Mouse (Mus musculus) forebrain, embryonic 16.5 days (tissue): ENCODE measurements around the gene Vps26c. TPM values are rescaled to one million over a fixed set of nuclear protein-coding genes. Genes with fewer than 3 reads are reported as not detected.

Experiments
- ATAC-seq: fragments of 200-750 bp; cut with Nextera tagmentation; 2 replicates; pipeline ENCODE4 v1.8.0; 2017; ENCODE audit warnings: mild to moderate bottlenecking, moderate library complexity
- H3K27ac ChIP-seq: fragments of 300-500 bp; sonication (generic); 2 replicates; pipeline ENCODE4 v1.5.1; 2014; ENCODE audit warnings: low read length, control low read depth
- H3K27me3 ChIP-seq: fragments of 300-500 bp; sonication (generic); replicated peaks from 2 replicates; pipeline ENCODE4 v1.6.1; 2014; ENCODE audit warnings: low read length; ENCODE audit not compliant: control insufficient read depth, insufficient read depth
- H3K36me3 ChIP-seq: fragments of 300-500 bp; sonication (generic); 2 replicates; pipeline ENCODE4 v1.6.1; 2014; ENCODE audit not compliant: control insufficient read depth, insufficient read depth
- H3K4me1 ChIP-seq: fragments of 300-500 bp; sonication (generic); replicated peaks from 2 replicates; pipeline ENCODE4 v1.6.1; 2014; ENCODE audit warnings: low read length; ENCODE audit not compliant: control insufficient read depth, insufficient read depth
- H3K4me2 ChIP-seq: fragments of 300-500 bp; sonication (generic); 2 replicates; pipeline ENCODE4 v1.6.1; 2014; ENCODE audit warnings: mild to moderate bottlenecking, low read length, control low read depth
- H3K4me3 ChIP-seq: fragments of 300-500 bp; sonication (generic); replicated peaks from 2 replicates; pipeline ENCODE4 v1.5.1; 2014; ENCODE audit warnings: mild to moderate bottlenecking, low read length, control low read depth
- H3K9ac ChIP-seq: fragments of 300-500 bp; sonication (generic); replicated peaks from 2 replicates; pipeline ENCODE4 v1.6.1; 2014; ENCODE audit warnings: low read depth, low read length, control low read depth
- H3K9me3 ChIP-seq: fragments of 300-500 bp; sonication (generic); 2 replicates; pipeline ENCODE4 v1.6.1; 2016; ENCODE audit warnings: low read length; ENCODE audit not compliant: control insufficient read depth
- WGBS: fragments of 180-500 bp; shearing (Covaris S2); extraction: QIAGEN DNeasy Blood & Tissue Kit; methylation state at CpG from one replicate; pipeline ENCODE4 v1.1.7; 2014; 5-methylcytosine and 5-hydroxymethylcytosine counted together
- polyA plus RNA-seq: library from polyadenylated mRNA; unstranded; fragments of >200 nt; fragmentation: Nextera tagmentation; extraction: Ambion mirVana; gene quantifications from 2 replicates; pipeline ENCODE4 v1.2.1, GENCODE M21; 2015

The Vps26c gene
- polyA plus RNA-seq, 1 experiment from 2014 or later = 85.1 TPM

DNA sequence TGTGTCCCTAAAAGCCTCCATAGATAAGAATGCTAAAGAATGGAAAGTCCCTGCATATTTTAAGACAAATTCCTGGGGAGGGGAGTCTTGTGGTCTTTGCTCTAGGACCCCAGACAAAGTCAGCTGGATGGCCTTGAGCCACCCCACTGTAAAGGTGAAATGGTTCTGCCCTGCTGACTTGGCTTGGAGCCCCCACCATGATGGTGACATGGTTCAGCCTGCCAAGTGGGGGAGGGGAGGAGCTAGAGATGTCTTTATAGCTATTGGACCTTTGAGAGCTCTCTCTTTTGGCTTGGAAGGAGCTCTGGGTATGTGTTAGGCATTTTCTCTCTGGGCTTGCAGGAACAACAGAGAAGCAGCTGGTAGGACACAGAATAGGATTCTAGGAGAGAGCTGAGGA lies 25.3 kb upstream of the Vps26c start:
- no peak for ATAC-seq
- Histone ChIP-seq H3K9ac (no peak overlapping the region), H3K4me3 (no peak overlapping the region), H3K9me3 (peaks cover 4% of the 10 kb centered on the region; the same call in 1 of the 2 replicates), H3K36me3 (no peaks in the 10 kb centered on the region), H3K27ac (no peak overlapping the region), H3K4me2 (no peak overlapping the region), H3K27me3 (no peaks in the 10 kb centered on the region), H3K4me1 (no peaks in the 10 kb centered on the region)

DNA sequence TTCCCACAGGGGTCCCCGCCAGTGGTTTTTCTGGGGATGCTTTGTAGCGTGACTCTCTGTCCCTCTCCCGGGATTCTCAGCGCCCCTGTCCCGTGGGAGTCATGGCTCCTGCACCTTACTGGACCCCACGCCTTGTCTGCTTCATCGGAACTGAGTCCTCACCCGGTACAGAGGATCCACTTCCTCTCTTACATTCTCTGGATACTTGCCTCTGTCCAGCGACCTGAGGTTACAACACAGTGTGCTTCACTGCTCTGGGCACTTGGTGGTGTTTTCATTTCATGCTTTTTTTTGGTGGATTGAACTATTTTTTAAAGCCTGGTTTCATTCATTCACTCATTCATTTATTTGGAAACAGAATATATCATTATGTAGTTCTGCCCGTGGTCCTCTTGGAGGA lies 23.2 kb upstream of the Vps26c start:
- WGBS = 81% methylated on average over 10 of the region's 10 CpGs
- Histone ChIP-seq H3K4me2 (no peak overlapping the region), H3K27me3 (no peaks in the 10 kb centered on the region), H3K9ac (no peak overlapping the region), H3K27ac (no peak overlapping the region), H3K36me3 (no peaks in the 10 kb centered on the region), H3K9me3 (peaks cover 4% of the 10 kb centered on the region; the same call in 1 of the 2 replicates), H3K4me3 (no peak overlapping the region), H3K4me1 (no peaks in the 10 kb centered on the region)
- ATAC-seq = no peak

DNA sequence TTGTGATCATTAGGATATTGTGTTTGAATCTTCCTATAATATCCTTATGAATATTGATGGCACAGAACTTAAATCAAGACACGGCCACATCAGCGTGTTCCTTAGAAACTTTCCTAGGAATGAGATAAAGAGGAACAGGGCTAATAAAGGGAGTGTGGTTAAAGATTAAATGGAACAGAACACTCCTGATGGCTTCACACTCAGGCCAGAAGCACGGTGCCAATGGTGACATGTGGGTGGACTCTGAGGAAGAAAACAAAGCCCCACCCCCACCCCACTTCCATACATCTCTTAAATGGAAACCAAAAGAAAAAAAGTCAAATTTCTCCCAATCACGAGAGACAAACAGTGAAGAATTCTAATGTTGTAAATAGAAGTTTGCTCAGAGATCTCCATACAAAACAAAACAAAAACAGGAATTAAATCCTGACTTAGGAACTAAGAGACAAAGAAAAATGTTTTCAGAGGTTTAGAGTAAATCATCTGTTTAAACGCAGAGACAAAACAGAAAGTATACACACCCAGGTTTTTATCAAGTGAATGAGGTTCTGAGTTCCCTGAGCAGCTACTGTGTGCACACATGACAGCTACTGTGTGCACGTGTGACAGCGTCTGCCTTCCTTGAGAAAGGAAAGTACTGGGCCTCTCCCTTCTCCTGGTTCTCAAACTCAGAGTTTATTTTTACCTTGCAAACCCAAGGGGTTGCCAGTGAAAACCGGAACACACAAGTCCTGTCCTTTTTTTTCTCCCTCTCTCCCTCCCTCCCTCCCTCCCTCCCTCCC lies 19.3 kb upstream of the Vps26c start:
- 63% methylated on average over 8 of the region's 8 CpGs for WGBS
- ATAC-seq = no peak
- H3K4me3 ChIP-seq = no peak overlapping the region
- H3K9ac ChIP-seq = no peak overlapping the region
- H3K27me3 ChIP-seq = no peaks in the 10 kb centered on the region
- H3K4me2 ChIP-seq = no peak overlapping the region
- H3K4me1 ChIP-seq = no peaks in the 10 kb centered on the region
- H3K36me3 ChIP-seq = no peaks in the 10 kb centered on the region
- H3K27ac ChIP-seq = no peak overlapping the region
- no peaks in the 10 kb centered on the region for H3K9me3 ChIP-seq

DNA sequence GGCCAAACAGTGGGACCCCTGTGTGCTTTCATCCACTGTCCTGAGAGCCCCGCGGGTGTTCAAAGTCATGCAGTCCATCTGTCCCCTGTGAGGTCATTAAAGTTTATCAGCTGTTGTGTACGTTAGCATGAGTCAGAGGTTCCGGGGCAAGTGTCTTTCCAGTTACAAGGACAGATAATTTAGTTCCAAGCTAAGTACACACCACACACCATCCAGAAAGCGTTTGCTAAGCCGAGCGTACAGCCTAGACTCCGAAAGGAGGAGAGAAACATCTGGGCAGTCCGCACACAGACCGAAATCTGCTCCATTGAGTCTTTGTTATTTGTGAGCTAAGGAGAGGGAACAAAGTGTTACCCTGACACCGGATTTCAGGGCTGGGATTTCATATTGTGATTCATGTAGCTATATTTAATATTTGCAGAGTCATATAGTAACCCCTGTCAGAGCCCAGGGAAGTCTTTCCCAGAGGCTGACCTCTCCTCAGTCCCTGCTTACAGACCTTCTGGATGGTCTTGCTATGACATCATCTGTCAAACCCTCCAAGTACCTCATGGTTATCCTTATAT lies 18.0 kb upstream of the Vps26c start:
- no peaks in the 10 kb centered on the region for H3K4me1 ChIP-seq
- WGBS = 73% methylated on average over 11 of the region's 11 CpGs
- H3K9me3 ChIP-seq = no peaks in the 10 kb centered on the region
- ATAC-seq = no peak
- no peak overlapping the region for H3K27ac ChIP-seq
- no peaks in the 10 kb centered on the region for H3K36me3 ChIP-seq
- H3K9ac ChIP-seq = no peak overlapping the region
- H3K4me3 ChIP-seq = no peak overlapping the region
- H3K4me2 ChIP-seq = no peak overlapping the region
- H3K27me3 ChIP-seq = no peaks in the 10 kb centered on the region

DNA sequence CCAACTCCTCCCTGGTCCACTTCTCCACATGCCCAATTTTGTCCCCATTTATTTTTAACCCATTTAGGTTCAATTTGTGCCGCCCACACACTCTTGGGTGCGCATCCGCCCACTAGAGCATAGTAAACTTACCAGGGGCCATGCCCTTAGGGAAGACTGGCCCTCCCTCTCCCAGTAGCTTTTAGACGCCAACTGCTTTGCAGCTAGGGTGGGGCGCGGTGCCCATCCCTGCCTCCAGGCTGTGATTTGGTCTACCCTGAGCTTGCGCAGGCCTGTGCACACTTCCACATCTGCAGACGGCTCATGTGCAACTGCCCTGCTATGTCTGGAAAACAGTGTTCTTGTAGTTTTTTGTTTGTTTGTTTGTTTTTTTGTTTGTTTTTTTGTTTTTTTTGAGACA lies 16.3 kb upstream of the Vps26c start:
- 94% methylated on average over 8 of the region's 8 CpGs for WGBS
- H3K36me3 ChIP-seq = no peaks in the 10 kb centered on the region
- H3K27ac ChIP-seq = no peak overlapping the region
- H3K4me3 ChIP-seq = no peak overlapping the region
- no peak for ATAC-seq
- H3K4me2 ChIP-seq = no peak overlapping the region
- no peaks in the 10 kb centered on the region for H3K9me3 ChIP-seq
- H3K4me1 ChIP-seq = no peaks in the 10 kb centered on the region
- no peaks in the 10 kb centered on the region for H3K27me3 ChIP-seq
- no peak overlapping the region for H3K9ac ChIP-seq

DNA sequence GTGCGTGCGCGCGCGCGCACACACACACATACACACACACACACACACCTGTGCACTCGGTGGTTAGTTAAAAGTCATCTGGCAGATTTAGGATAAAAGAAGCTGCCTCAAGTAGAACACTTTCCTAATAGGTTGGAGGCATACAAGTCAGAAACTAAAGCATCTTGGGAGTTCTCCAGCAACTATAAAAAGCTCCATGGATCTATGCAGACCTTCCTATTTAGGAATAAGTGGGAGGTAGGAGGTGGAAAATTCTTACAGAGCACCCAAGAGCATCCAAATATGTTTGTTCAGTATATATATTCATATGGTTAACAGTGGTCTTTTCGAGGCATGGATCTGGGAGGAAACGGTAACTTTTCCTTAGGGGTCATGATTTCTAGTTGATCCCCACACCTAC lies 13.5 kb upstream of the Vps26c start:
- Histone ChIP-seq H3K9ac (no peak overlapping the region), H3K4me1 (no peaks in the 10 kb centered on the region), H3K4me2 (no peak overlapping the region), H3K27me3 (no peaks in the 10 kb centered on the region), H3K9me3 (no peaks in the 10 kb centered on the region), H3K27ac (no peak overlapping the region), H3K36me3 (no peaks in the 10 kb centered on the region), H3K4me3 (no peak overlapping the region)
- ATAC-seq = no peak
- WGBS = 96% methylated on average over 9 of the region's 9 CpGs

DNA sequence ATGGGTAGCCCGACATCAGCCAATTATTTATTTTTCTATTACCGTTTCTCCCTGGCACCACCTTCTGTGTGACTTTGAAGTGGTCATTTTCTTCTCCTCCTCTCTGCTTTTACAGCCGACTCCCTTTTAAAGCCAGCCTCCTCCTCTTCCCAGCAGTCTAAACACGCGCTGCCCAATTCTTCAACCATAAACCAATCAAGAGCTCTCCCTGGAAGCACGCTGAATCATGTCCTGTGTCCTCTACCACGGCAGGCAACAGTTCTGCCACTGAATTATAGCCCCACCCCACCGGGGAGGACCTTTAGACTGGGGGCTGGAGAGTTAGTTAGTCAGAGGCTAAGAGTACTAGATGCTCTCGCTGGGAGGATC lies 10.5 kb upstream of the Vps26c start:
- 71% methylated on average over 9 of the region's 9 CpGs for WGBS
- no peak for ATAC-seq

DNA sequence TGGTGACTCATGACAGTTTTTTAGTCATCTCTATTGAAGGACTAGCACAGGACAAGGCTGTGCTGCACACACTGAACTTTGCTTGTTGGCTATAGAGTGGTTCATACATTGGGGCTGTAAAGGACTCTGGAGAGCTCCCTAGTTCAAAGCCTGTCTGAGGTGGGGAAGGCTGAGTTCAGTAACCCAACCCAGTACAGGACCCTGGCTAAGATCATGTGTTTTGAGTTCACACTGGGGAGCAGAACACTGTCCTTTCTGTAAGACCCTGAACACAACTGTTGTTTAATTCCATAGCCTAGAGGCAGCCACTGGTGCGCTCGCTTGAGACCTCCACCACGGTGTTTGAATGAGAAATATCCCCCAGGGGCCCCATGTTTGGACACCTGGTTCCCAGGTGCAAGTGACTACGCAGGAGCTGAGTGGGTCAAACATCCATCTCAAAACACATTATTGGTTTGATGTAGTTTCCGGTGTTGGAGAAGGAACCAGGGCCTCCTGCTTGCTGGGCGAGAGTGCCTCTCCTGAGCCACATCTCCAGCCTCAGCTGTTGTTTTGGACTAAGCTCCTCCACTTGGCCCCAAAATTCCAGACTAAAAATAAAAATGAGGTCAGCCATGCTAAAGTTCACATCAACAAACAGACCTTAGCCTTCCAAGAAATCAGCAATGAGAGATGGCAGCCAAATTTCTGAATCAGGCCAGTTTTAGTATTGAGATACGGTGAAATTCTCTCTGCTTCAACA lies 10.0 kb upstream of the Vps26c start:
- ATAC-seq = no peak
- H3K4me2 ChIP-seq = no peak overlapping the region
- WGBS = 86% methylated on average over 7 of the region's 7 CpGs

More for the DNA sequence above, 10.5 kb upstream of the Vps26c start:
- H3K27me3 ChIP-seq = no peaks in the 10 kb centered on the region
- H3K9ac ChIP-seq = no peak overlapping the region
- no peak overlapping the region for H3K4me2 ChIP-seq
- H3K36me3 ChIP-seq = no peaks in the 10 kb centered on the region
- H3K9me3 ChIP-seq = no peaks in the 10 kb centered on the region
- no peak overlapping the region for H3K4me3 ChIP-seq
- no peak overlapping the region for H3K27ac ChIP-seq
- no peaks in the 10 kb centered on the region for H3K4me1 ChIP-seq

DNA sequence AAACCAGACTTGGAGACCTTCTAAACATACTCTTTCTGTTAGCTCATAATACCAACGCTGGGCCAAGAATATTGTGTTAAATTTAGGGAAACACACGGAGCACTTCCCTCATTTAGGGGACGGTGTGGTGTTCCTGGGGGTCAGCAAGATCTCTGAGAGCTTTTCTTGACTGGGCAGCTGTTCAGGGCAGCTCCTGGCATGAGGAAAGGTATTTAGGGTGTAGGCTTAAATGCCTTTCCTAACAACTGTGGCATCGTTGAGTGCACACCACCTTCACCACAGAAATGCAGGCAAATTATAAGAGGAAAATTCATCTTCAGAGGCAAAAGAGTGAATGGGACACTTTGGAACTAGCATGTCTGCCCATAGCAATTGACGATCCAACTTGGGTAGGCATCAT lies 9.1 kb upstream of the Vps26c start:
- Histone ChIP-seq H3K4me1 (no peaks in the 10 kb centered on the region), H3K27me3 (no peaks in the 10 kb centered on the region), H3K4me3 (no peak overlapping the region), H3K27ac (no peak overlapping the region), H3K9ac (no peak overlapping the region), H3K4me2 (no peak overlapping the region), H3K36me3 (no peaks in the 10 kb centered on the region), H3K9me3 (no peaks in the 10 kb centered on the region)
- no peak for ATAC-seq
- WGBS = 92% methylated on average over 5 of the region's 5 CpGs

More for the DNA sequence above, 10.0 kb upstream of the Vps26c start:
- Histone ChIP-seq H3K4me3 (no peak overlapping the region), H3K36me3 (no peaks in the 10 kb centered on the region), H3K27me3 (no peaks in the 10 kb centered on the region), H3K4me1 (no peaks in the 10 kb centered on the region), H3K9ac (no peak overlapping the region), H3K9me3 (no peaks in the 10 kb centered on the region), H3K27ac (no peak overlapping the region)
